Mouse (Mus musculus) adrenal gland, adult (tissue): ENCODE data around the gene Tarbp1.

Source experiments
- DNase-seq, 2 experiments: peaks; one replicate each; pipeline ENCODE4 v3.0.0; 2022 to 2023; ENCODE audit warnings: low spot score in 1 of 2; ENCODE audit not compliant: inconsistent age in 2 of 2

The Tarbp1 gene

DNA sequence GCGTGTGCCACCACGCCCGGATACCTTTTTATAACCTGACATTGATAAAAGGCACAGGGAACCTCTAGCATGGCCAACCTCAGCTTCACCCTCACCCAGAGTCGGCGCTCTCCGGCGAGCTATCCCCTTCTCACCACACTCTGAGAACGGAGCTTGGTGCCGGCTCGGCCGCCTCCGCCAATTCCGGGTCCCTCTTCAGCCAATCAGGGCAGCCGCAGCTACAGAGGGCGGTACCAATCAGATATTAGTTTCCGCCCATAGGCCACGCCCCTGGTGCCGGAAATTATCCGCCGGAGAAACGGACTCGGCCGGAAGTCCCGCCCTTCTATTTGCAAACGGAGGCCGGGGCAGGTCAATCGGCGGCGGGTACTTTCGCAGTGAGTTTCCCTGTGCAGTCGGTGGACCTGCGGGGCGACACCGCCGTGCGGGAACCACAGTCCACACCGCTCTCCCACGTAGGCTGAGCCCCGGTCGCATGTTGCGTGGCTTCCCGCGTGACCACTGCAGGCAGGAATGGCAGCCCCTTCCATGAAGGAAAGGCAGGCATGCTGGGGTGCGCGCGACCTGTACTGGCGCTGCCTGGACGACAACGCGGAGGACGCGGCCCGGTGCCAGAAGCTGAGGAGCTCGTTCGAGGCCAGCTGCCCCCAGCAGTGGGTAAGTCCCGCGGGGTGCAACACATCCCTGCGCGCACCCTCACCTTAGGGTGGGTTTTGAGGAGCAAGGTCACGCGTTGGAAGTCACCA, 52.5 kb downstream of the Tarbp1 start, which contains the start of gene Coa6:
Gene Coa6, plus strand, starts transcription at position 342 of the 746 bp plus-strand sequence.
- peak; percentile 98 to 99 for DNase-seq

GRCm38 (mm10) chr8:126420834-126421233, 54.0 kb downstream of the Tarbp1 start:
- DNase-seq = no peak

DNA sequence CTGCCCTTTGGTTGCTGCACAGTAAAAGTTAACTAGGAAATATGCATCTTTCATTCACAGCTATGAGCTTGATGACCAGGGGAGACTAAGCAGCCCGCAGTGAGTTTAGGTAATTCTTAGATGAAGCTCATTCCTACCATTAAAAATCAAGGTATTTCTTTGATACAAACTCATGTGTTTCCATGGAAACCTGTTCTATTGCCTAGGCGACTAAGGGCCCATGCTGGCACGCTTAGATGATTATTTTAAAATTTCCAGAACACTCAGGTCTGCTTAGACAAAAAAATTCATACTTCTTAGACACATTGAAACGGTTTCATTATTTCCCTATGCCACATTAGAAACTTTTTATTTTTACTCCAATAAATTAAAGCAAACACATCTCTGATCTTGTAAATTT, 69.8 kb downstream of the Tarbp1 start:
- no peak for DNase-seq

- peak in 1 of 2 experiments; percentile 32 for DNase-seq
Measured at GRCm38 (mm10) chr8:126404550-126404949, 70.3 kb downstream of the Tarbp1 start.

DNA sequence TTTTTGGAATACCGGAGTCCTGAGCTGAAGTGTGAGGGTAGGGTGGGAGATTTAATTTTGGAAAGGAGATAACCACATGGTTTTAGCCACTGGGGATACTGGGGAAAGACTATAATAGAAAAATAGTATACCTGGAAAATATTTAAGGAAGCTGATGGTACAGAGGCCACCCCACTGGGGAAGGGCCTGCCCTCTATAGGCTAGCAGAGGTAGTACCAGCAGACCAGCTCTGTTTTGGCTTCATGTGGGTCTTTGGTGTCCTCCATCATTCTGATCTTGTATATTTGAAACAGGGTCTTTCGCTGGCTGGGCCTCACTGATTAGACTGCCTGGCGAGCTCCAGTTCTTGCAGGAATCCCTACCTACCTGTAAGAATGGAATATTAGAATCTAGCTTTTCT, 76.5 kb downstream of the Tarbp1 start:
- peak in 1 of 2 experiments; percentile 44 for DNase-seq

DNA sequence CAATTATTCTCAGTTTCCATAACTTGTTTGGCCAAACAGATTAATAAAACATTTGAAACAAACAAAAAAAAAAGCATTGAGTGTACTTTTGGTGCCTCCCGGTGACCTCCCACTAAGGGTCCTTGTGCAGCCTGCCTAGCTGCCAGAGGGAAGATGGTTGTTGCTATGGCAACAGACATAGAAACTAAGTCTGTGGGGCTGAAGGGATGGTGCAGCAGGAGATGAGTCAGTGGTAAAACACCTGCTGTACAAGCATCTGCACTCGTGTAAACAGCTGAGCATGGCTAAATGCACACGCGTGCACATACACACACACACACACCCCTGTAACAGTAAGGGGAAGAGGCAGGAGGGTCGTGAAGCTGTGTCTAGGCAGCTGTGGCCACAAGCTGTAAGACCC, 78.9 kb downstream of the Tarbp1 start:
- DNase-seq = no peak

- DNase-seq = no peak
Measured at GRCm38 (mm10) chr8:126395386-126395785, 79.5 kb downstream of the Tarbp1 start.

DNA sequence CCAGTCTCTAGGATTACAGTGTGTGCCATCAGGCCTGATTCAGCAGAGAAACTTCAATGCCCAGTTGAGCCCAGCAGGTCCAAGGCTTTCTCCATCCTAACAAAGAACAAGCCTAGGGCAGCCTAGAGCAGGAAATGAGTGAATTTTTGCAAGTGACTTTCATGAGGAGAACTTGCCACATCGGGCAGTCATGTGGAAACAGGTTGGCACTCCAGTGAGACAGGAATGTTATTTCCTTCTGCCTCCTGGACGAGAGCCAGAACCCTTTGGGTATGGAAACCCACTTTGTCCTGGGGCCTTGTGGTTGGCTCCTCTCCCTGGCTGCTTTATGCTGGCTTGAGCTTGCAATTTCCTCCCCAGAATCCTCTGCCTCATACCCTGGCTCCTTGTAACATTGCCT, 83.3 kb downstream of the Tarbp1 start:
- no peak for DNase-seq

DNA sequence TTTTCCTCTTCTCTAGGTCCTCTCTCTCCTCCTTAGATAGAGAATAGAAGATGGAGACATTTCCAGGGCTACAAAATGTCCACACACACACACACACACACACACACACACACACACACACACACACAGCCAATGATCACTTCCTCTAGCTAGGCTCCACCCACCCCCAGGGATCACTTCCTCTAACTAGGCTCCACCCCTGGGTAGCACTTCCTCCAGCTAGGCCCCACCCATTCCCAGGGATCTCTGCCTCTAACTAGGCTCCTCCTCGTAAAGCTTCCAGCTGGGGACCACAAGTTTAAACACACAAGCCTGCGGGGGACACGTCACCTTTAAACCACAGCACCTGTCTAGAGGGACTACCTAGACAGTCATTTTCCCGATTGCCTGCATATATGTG, 87.3 kb downstream of the Tarbp1 start:
- no peak for DNase-seq

DNA sequence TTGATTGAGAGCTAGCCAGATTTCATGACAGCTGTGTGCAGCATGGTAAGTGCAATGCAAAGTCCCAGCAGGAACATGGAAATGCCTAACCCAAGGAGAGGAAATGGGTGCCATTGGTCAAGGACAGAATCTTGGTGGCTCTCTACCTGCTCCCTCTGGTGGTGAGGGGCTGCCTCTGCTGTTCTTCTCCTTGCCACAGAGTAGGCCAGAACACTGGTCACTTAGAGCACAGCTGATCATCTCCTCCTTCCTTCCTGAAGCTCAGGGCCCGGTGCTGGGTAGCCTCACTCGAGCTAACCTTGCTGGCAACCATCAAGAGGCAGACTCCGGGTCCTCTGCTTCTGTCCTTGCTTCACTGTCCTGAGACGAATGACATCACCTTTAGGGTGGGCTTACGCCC, 92.1 kb downstream of the Tarbp1 start:
- DNase-seq = peak; percentile 33 to 74

- peak in 1 of 2 experiments; percentile 26 for DNase-seq
Measured at GRCm38 (mm10) chr8:126382216-126382615, 92.6 kb downstream of the Tarbp1 start.

GRCm38 (mm10) chr8:126381299-126381698, 93.6 kb downstream of the Tarbp1 start:
- no peak for DNase-seq

DNA sequence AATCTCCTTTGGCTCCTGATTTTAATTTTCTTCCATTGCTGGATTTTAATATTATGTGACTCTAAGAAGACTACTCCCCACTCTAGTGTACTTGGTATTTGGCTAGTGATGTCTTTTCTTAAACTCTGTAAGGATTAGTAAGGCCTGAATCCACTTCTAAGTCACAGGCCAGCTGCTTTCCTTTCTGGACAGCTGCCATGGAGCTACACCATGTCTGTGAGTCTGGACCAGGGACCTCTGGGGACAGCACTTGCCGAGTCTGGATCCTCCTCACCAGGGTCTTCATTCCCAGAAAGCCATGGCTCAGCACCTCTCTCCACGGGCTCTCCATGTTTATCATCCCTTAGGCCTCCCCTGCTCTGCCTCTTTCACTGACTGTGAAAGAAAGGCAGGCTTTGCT, 94.7 kb downstream of the Tarbp1 start:
- DNase-seq = no peak

- DNase-seq = no peak
Measured at GRCm38 (mm10) chr8:126379580-126379979, 95.3 kb downstream of the Tarbp1 start.
